Mouse (Mus musculus): ENCODE measurements around the gene Kmt2e. TPM values are rescaled to one million over a fixed set of nuclear protein-coding genes. Genes with fewer than 3 reads are reported as not detected.

Kmt2e gene
- polyA plus RNA-seq (2014; fragmentation: Nextera tagmentation; extraction: Ambion mirVana): 57.7 and 59.5 TPM in 2 replicates

GRCm38 (mm10) chr5:23433720-23434597 is at the start of gene Kmt2e:
Gene Kmt2e, plus strand, starts transcription at chr5:23434441.
- H3K4me1 ChIP-seq (replicated peaks; ENCODE audit: control insufficient read depth, insufficient read depth, low read length): peaks cover 7% of the 10 kb centered on the region
- no peaks in the 10 kb centered on the region for H3K9me3 ChIP-seq (ENCODE audit: control insufficient read depth, low read length)
- H3K4me2 ChIP-seq: peak within 1 kb of the TSS; percentile 97
- H3K36me3 ChIP-seq (ENCODE audit: control insufficient read depth, insufficient read depth, low read length): no peaks in the 10 kb centered on the region; the same call in 1 of the 2 replicates
- WGBS: under 1% methylated on average over 79 of the region's 85 CpGs
- no peaks in the 10 kb centered on the region for H3K27me3 ChIP-seq (replicated peaks; ENCODE audit: control insufficient read depth, insufficient read depth, low read length)
- H3K4me3 ChIP-seq (ENCODE audit: low read depth, low read length): peak within 1 kb of the TSS; percentile 99
- peak within 1 kb of the TSS; percentile 98 for H3K27ac ChIP-seq (ENCODE audit: low read depth, low read length)
- peak; percentile 76 for ATAC-seq (replicated peaks; ENCODE audit: low FRiP score)
- peak within 1 kb of the TSS; percentile 100 for H3K9ac ChIP-seq (ENCODE audit: low read depth, low read length)
- peak; percentile 86 for DNase-seq (ENCODE audit: low spot score)

- no peak overlapping the region for H3K4me3 ChIP-seq (ENCODE audit: low read depth, low read length)
- no peaks in the 10 kb centered on the region for H3K36me3 ChIP-seq (ENCODE audit: control insufficient read depth, insufficient read depth, low read length)
- 73% methylated on average over 1 of the region's 1 CpGs for WGBS
- H3K4me1 ChIP-seq (replicated peaks; ENCODE audit: control insufficient read depth, insufficient read depth, low read length): no peaks in the 10 kb centered on the region; the same call in 1 of the 2 replicates
- no peak overlapping the region for H3K4me2 ChIP-seq
- ATAC-seq (replicated peaks; ENCODE audit: low FRiP score) (no peak), DNase-seq (ENCODE audit: low spot score) (no peak)
- no peak overlapping the region for H3K27ac ChIP-seq (ENCODE audit: low read depth, low read length)
- H3K27me3 ChIP-seq (replicated peaks; ENCODE audit: control insufficient read depth, insufficient read depth, low read length): no peaks in the 10 kb centered on the region
- H3K9me3 ChIP-seq (ENCODE audit: control insufficient read depth, low read length): no peaks in the 10 kb centered on the region
- no peak overlapping the region for H3K9ac ChIP-seq (ENCODE audit: low read depth, low read length)
Observed at GRCm38 (mm10) chr5:23385136-23385535, 49.1 kb upstream of the Kmt2e start.

- Histone ChIP-seq H3K4me1 (replicated peaks; ENCODE audit: control insufficient read depth, insufficient read depth, low read length) (no peaks in the 10 kb centered on the region; the same call in 1 of the 2 replicates), H3K36me3 (ENCODE audit: control insufficient read depth, insufficient read depth, low read length) (no peaks in the 10 kb centered on the region), H3K4me3 (ENCODE audit: low read depth, low read length) (no peak overlapping the region), H3K4me2 (no peak overlapping the region), H3K27ac (ENCODE audit: low read depth, low read length) (no peak overlapping the region), H3K27me3 (replicated peaks; ENCODE audit: control insufficient read depth, insufficient read depth, low read length) (no peaks in the 10 kb centered on the region), H3K9ac (ENCODE audit: low read depth, low read length) (no peak overlapping the region), H3K9me3 (ENCODE audit: control insufficient read depth, low read length) (no peaks in the 10 kb centered on the region)
- 76% methylated on average over 5 of the region's 5 CpGs for WGBS
- no peak for ATAC-seq (replicated peaks; ENCODE audit: low FRiP score)
- no peak for DNase-seq (ENCODE audit: low spot score)
Observed at GRCm38 (mm10) chr5:23385763-23386217, 48.5 kb upstream of the Kmt2e start.

- H3K36me3 ChIP-seq (ENCODE audit: control insufficient read depth, insufficient read depth, low read length): no peaks in the 10 kb centered on the region
- peak overlapping the region; percentile 38; the same call in 1 of the 2 replicates for H3K9ac ChIP-seq (ENCODE audit: low read depth, low read length)
- WGBS: 4% methylated on average over 22 of the region's 22 CpGs
- H3K27ac ChIP-seq (ENCODE audit: low read depth, low read length): peak overlapping the region; percentile 16; the same call in 1 of the 2 replicates
- peak overlapping the region; percentile 72 for H3K4me2 ChIP-seq
- H3K4me3 ChIP-seq (ENCODE audit: low read depth, low read length): peak overlapping the region; percentile 49
- H3K27me3 ChIP-seq (replicated peaks; ENCODE audit: control insufficient read depth, insufficient read depth, low read length): no peaks in the 10 kb centered on the region
- H3K4me1 ChIP-seq (replicated peaks; ENCODE audit: control insufficient read depth, insufficient read depth, low read length): no peaks in the 10 kb centered on the region; the same call in 1 of the 2 replicates
- peak; percentile 61 for DNase-seq (ENCODE audit: low spot score)
- H3K9me3 ChIP-seq (ENCODE audit: control insufficient read depth, low read length): no peaks in the 10 kb centered on the region
- ATAC-seq (replicated peaks; ENCODE audit: low FRiP score): peak; percentile 93
Observed at GRCm38 (mm10) chr5:23386562-23387312, 47.5 kb upstream of the Kmt2e start.

- 53% methylated on average over 2 of the region's 2 CpGs for WGBS
- H3K9ac ChIP-seq (ENCODE audit: low read depth, low read length): no peak overlapping the region
- H3K9me3 ChIP-seq (ENCODE audit: control insufficient read depth, low read length): no peaks in the 10 kb centered on the region
- H3K27ac ChIP-seq (ENCODE audit: low read depth, low read length): no peak overlapping the region
- no peaks in the 10 kb centered on the region; the same call in 1 of the 2 replicates for H3K4me1 ChIP-seq (replicated peaks; ENCODE audit: control insufficient read depth, insufficient read depth, low read length)
- H3K4me2 ChIP-seq: peak overlapping the region; percentile 72
- DNase-seq (ENCODE audit: low spot score): no peak
- no peaks in the 10 kb centered on the region for H3K27me3 ChIP-seq (replicated peaks; ENCODE audit: control insufficient read depth, insufficient read depth, low read length)
- no peaks in the 10 kb centered on the region for H3K36me3 ChIP-seq (ENCODE audit: control insufficient read depth, insufficient read depth, low read length)
- ATAC-seq (replicated peaks; ENCODE audit: low FRiP score): no peak
- H3K4me3 ChIP-seq (ENCODE audit: low read depth, low read length): no peak overlapping the region
Observed at GRCm38 (mm10) chr5:23387313-23387666, 47.0 kb upstream of the Kmt2e start.

- H3K9me3 ChIP-seq (ENCODE audit: control insufficient read depth, low read length): no peaks in the 10 kb centered on the region
- DNase-seq (ENCODE audit: low spot score): no peak
- H3K4me3 ChIP-seq (ENCODE audit: low read depth, low read length): no peak overlapping the region
- no peak overlapping the region for H3K9ac ChIP-seq (ENCODE audit: low read depth, low read length)
- H3K36me3 ChIP-seq (ENCODE audit: control insufficient read depth, insufficient read depth, low read length): no peaks in the 10 kb centered on the region
- 28% methylated on average over 3 of the region's 3 CpGs for WGBS
- no peak overlapping the region for H3K4me2 ChIP-seq
- H3K27me3 ChIP-seq (replicated peaks; ENCODE audit: control insufficient read depth, insufficient read depth, low read length): no peaks in the 10 kb centered on the region
- no peak overlapping the region for H3K27ac ChIP-seq (ENCODE audit: low read depth, low read length)
- H3K4me1 ChIP-seq (replicated peaks; ENCODE audit: control insufficient read depth, insufficient read depth, low read length): no peaks in the 10 kb centered on the region; the same call in 1 of the 2 replicates
- ATAC-seq (replicated peaks; ENCODE audit: low FRiP score): no peak
Observed at GRCm38 (mm10) chr5:23388091-23388490, 46.1 kb upstream of the Kmt2e start.

- ATAC-seq (replicated peaks; ENCODE audit: low FRiP score): no peak
- Histone ChIP-seq H3K36me3 (ENCODE audit: control insufficient read depth, insufficient read depth, low read length) (no peaks in the 10 kb centered on the region), H3K27me3 (replicated peaks; ENCODE audit: control insufficient read depth, insufficient read depth, low read length) (no peaks in the 10 kb centered on the region), H3K9me3 (ENCODE audit: control insufficient read depth, low read length) (no peaks in the 10 kb centered on the region), H3K4me2 (no peak overlapping the region), H3K27ac (ENCODE audit: low read depth, low read length) (no peak overlapping the region), H3K4me1 (replicated peaks; ENCODE audit: control insufficient read depth, insufficient read depth, low read length) (no peaks in the 10 kb centered on the region; the same call in 1 of the 2 replicates), H3K9ac (ENCODE audit: low read depth, low read length) (no peak overlapping the region), H3K4me3 (ENCODE audit: low read depth, low read length) (no peak overlapping the region)
- WGBS: 82% methylated on average over 7 of the region's 7 CpGs
- peak; percentile 5 for DNase-seq (ENCODE audit: low spot score)
Observed at GRCm38 (mm10) chr5:23389601-23390305, 44.5 kb upstream of the Kmt2e start.

- no peak overlapping the region for H3K9ac ChIP-seq (ENCODE audit: low read depth, low read length)
- no peaks in the 10 kb centered on the region for H3K4me1 ChIP-seq (replicated peaks; ENCODE audit: control insufficient read depth, insufficient read depth, low read length)
- H3K36me3 ChIP-seq (ENCODE audit: control insufficient read depth, insufficient read depth, low read length): no peaks in the 10 kb centered on the region
- H3K4me2 ChIP-seq: no peak overlapping the region
- H3K27ac ChIP-seq (ENCODE audit: low read depth, low read length): no peak overlapping the region
- no peak for ATAC-seq (replicated peaks; ENCODE audit: low FRiP score)
- no peak overlapping the region for H3K4me3 ChIP-seq (ENCODE audit: low read depth, low read length)
- DNase-seq (ENCODE audit: low spot score): peak; percentile 15
- WGBS: 89% methylated on average over 7 of the region's 7 CpGs
- H3K27me3 ChIP-seq (replicated peaks; ENCODE audit: control insufficient read depth, insufficient read depth, low read length): no peaks in the 10 kb centered on the region
- no peaks in the 10 kb centered on the region for H3K9me3 ChIP-seq (ENCODE audit: control insufficient read depth, low read length)
Observed at GRCm38 (mm10) chr5:23391714-23392113, 42.5 kb upstream of the Kmt2e start.

All from liver, embryonic 11.5 days (tissue).